Mouse (Mus musculus) ovary, adult 18-20 months (tissue): ENCODE measurements around the gene Spata48.

Experiments
- DNase-seq: peaks from one replicate; pipeline ENCODE4 v3.0.0; 2022; ENCODE audit warnings: low spot score, mixed read lengths

Spata48 gene

DNA sequence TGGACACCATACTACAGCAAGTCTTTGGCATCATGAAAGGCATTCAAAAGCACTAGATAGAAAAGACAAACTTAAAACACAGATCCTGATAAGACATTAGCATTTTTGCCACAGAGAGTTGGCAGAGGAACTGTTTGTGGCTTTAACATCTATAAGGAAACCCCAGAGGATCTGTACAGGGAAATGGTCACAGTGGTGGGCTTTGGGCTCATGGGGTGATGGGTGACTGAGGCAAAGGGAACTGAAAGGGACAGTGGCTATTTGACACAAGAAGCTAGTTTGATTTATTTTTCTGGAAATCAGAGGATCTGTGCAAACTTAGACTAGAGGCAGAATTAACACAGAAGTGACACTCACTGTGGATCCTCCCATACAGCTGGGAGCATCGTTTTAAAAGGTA is 74.4 kb downstream of the Spata48 start:
- DNase-seq = no peak

- no peak for DNase-seq
Measured at GRCm38 (mm10) chr11:11545948-11546347, 84.1 kb downstream of the Spata48 start.

DNA sequence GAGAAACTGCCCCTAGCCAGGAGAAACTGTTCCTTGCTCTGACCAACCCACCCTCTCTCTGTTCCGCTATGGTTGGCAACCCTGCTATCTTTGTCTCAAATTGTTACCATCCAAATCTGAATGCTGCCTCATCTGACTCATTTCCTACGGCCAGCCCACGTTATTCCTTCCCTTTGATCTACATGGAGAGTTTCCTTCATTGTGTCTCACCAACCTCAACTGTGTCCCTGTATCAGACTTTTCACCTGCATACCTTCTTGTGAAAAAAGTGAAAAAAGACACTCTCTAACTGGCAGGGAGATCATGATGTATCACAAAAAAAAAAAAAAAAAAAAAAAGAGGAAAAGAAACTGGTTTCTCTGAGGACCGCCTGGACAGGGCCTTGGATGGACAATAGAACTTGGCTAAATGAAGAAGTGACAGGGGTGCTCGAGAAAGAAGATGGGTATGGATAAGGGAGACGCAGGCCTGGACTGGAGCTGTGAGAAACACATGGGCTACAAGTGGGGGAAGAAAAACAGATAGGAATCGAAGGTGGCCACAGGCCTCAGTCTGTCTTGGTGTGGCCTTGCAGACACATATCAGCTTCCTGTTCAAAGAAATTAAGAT is 85.1 kb downstream of the Spata48 start:
- no peak for DNase-seq

- no peak for DNase-seq
Measured at GRCm38 (mm10) chr11:11547597-11548240, 85.8 kb downstream of the Spata48 start.

- DNase-seq = no peak
Measured at GRCm38 (mm10) chr11:11555563-11555962, 93.7 kb downstream of the Spata48 start.

- DNase-seq = no peak
Measured at GRCm38 (mm10) chr11:11556186-11556585, 94.3 kb downstream of the Spata48 start.

DNA sequence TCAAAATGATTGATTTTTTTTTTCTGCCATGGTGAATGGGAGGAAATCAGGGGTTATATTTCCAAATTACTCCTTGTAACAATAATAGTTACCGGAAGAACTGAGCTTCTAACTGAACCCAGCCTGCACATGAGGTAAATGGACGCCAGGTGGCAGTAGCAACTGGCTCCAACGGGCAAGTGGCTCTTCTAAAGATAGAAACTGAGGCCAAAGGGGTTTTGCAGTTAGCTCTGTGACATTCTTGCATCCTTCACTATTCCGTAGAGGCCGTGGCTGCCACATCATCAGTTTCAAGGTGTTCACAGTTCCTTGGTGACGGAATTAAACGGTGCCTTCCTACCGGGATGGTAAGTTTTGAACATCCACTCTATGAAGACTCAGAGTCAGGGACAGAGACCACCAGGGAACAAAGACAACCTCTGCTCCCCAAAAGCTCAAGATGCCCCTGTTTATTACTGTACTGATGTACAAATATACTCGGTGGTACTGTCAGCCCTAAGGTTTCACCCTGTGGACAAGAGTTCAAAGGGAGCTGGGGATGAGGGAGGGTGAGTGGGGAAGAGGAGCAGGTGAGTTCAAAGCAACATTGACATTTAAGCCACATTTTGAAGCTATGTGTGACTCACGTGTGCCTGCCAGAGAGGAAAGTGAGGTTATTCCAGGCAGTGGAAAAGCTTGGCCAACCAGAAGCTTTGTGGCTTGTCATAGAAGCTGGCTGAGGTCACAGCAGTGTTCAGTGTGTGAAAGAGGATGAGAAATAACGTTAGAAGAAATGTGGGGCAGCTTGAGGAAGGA is 95.5 kb downstream of the Spata48 start:
- no peak for DNase-seq

GRCm38 (mm10) chr11:11558662-11559061 is 96.8 kb downstream of the Spata48 start:
- DNase-seq = no peak

- DNase-seq = no peak
Measured at GRCm38 (mm10) chr11:11559099-11559686, 97.3 kb downstream of the Spata48 start.

DNA sequence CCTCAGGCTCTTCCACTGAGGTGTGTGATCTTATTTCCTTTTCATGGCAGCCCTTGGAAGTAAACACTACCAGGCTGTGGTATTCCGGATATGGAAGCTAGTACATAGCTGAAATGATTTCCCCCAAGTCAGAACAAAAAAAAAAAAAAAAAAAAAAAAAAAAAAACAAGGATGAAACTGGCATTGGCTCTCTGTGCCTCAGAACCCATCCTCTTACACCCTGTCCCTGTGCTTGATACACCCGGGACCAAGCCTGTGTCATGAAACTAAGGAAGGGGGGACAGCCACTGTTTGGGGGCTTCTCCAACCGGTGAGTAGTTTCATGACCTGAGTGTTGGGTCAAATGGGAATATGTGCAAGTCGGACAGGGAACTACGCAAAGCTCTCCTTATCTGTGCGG is 99.2 kb downstream of the Spata48 start:
- no peak for DNase-seq

GRCm38 (mm10) chr11:11564266-11565044 is 102.6 kb downstream of the Spata48 start:
- DNase-seq = no peak
